Mouse (Mus musculus): ENCODE data around the gene Accsl. TPM values are rescaled to one million over a fixed set of nuclear protein-coding genes. Genes with fewer than 3 reads are reported as not detected.
A peak's percentile ranks its signal among the peaks of the same experiment; 100 is the strongest.

The Accsl gene
- total and polyA plus RNA-seq, 3 experiments: not detected

DNA sequence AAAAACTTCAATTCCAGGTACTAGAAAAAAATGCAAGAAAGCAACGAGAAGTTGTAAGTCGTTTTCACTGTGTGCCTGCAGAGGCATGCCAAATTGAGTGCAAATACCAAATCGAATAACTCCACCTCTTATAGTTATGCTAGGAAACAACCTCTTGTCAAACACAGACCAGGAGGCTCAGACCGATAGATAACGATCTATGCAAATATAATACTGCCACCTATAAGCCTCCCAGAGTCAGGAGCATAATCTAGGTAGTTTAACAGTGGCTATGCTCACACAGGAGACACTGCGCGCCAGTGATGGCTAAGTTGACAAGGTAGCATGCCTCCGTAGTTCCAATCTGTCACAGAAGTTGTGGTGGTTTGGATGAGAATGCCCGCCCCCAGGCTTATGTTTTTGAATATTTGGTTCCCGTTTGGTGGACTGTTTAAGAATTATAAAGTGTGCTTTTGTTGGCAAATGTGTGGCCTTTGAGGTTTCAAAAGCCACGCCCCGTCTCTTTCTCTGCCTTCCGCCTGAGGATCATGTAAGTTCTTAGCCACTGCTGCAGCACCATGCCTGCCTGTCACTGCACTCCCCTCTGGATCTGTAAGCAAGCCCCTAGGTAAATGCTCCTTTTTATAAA lies 18.5 kb downstream of the Accsl start:
- TF ChIP-seq CTCF (IDR thresholded peaks at IDR 0.05; ENCODE audit: low read depth, low read length) (no peak), GATA2 (IDR thresholded peaks at IDR 0.05; ENCODE audit: borderline replicate concordance, low read depth, low read length) (no peak), GATA1 (IDR thresholded peaks at IDR 0.05; ENCODE audit: borderline replicate concordance, low read length) (no peak), POLR2AphosphoS5 (IDR thresholded peaks at IDR 0.05; ENCODE audit: insufficient replicate concordance, low read depth, low read length) (no peak), TAL1 (conservative IDR thresholded peaks at IDR 0.05; ENCODE audit: low read depth, low read length) (no peak)
- DNase-seq (ENCODE audit: low spot score) (no peak), ATAC-seq (ENCODE audit: extremely low read depth, insufficient number of reproducible peaks, low FRiP score, poor library complexity, severe bottlenecking) (no peak)
- peaks cover 4% of the 10 kb centered on the region for H3K36me3 ChIP-seq (replicated peaks)
- H3K9me3 ChIP-seq (replicated peaks): no peaks in the 10 kb centered on the region
- peaks cover 22% of the 10 kb centered on the region for H3K4me1 ChIP-seq (ENCODE audit: insufficient read depth, low read depth, low read length)
- no peak overlapping the region for H3K4me3 ChIP-seq (ENCODE audit: low read depth, low read length)
- peaks cover 12% of the 10 kb centered on the region for H3K27me3 ChIP-seq (ENCODE audit: insufficient read depth, low read length)

DNA sequence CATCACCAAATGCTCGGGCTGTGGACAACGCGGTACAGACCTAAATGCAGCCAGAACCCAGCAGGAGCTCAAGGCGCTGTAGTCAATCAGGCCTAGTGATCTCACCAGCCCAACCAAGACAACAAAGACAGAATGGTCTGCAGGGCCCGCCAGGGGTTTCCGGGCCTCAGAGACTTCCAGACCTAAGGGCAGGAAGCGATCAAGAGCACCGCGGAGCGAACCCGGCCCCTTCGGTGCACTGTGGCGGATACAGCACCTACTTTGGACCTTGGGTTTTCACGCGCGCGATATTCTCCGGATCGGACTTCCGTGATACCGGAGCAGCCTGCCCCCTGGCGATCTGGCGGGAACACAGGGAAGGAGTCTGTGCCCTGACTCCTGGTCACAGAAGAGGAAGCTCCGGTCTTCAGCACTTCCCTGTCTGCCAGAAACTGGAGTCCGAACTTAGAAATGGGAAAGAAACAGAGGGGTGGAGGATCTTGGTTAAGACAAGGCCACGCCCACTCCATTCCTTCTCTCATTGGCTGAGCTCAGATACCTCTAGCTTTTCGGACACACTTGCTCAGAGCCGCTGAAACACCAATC lies 19.4 kb downstream of the Accsl start, which contains the start of gene Accs:
Gene Accs (minus strand): TSS at position 439 of the 585 bp plus-strand sequence.
- DNase-seq (ENCODE audit: low spot score) (peak; percentile 62), ATAC-seq (ENCODE audit: extremely low read depth, insufficient number of reproducible peaks, low FRiP score, poor library complexity, severe bottlenecking) (peak; percentile 86)
- H3K27me3 ChIP-seq (ENCODE audit: insufficient read depth, low read length): peaks cover 12% of the 10 kb centered on the region
- peak within 1 kb of the TSS; percentile 73 for H3K4me3 ChIP-seq (ENCODE audit: low read depth, low read length)
- TF ChIP-seq POLR2AphosphoS5 (IDR thresholded peaks at IDR 0.05; ENCODE audit: insufficient replicate concordance, low read depth, low read length) (no peak), TAL1 (conservative IDR thresholded peaks at IDR 0.05; ENCODE audit: low read depth, low read length) (no peak), CTCF (IDR thresholded peaks at IDR 0.05; ENCODE audit: low read depth, low read length) (no peak), GATA2 (IDR thresholded peaks at IDR 0.05; ENCODE audit: borderline replicate concordance, low read depth, low read length) (no peak)
- H3K9me3 ChIP-seq (replicated peaks): no peaks in the 10 kb centered on the region
- H3K36me3 ChIP-seq (replicated peaks): peaks cover 4% of the 10 kb centered on the region
- peaks cover 22% of the 10 kb centered on the region for H3K4me1 ChIP-seq (ENCODE audit: insufficient read depth, low read depth, low read length)

DNA sequence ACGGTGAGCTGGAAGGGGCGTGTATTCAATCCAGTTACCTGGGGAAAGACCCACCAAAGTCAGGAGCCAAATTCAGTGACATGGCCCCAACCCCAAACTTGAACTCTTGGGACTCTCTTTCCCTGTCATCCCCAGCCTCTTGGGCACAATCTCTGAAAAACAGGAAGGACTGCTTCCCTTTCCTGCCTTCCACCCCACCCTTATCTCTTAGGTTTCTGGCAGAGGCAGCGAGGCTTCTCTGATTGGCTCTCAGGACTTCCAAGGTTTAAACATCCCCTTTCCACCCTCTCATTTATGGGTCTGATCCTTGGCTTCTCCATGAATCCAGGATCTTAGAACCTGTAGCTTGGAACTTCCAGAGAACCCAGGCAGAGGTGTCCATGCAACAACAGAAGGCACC lies 27.6 kb downstream of the Accsl start:
- no peak for TF ChIP-seq CTCF (IDR thresholded peaks at IDR 0.05; ENCODE audit: low read depth, low read length)
- no peak for TF ChIP-seq GATA1 (IDR thresholded peaks at IDR 0.05; ENCODE audit: borderline replicate concordance, low read length)
- TF ChIP-seq POLR2AphosphoS5 (IDR thresholded peaks at IDR 0.05; ENCODE audit: insufficient replicate concordance, low read depth, low read length): no peak
- TF ChIP-seq TAL1 (conservative IDR thresholded peaks at IDR 0.05; ENCODE audit: low read depth, low read length): no peak
- no peak for TF ChIP-seq GATA2 (IDR thresholded peaks at IDR 0.05; ENCODE audit: borderline replicate concordance, low read depth, low read length)
- no peak for DNase-seq (ENCODE audit: low spot score)
- ATAC-seq (ENCODE audit: extremely low read depth, insufficient number of reproducible peaks, low FRiP score, poor library complexity, severe bottlenecking): no peak

DNA sequence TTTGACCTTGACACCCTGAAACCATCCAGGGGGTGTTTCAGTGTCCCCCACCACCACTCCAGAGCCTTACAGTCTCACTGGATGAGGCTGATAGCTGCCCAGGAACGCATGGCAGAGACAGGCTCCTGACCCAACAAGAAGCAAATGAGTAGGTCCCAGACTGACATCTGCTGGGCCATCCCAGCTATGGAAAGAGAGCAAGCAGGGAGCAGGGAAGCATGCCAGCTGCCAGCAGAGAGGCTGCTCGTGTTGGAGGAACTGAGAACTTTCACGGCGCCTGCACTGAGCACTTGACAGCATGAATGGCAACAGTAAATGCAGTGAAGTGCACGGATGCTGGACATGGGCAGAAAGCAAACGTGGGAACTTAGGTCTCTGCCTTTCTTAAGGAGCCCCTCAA lies 28.8 kb downstream of the Accsl start:
- H3K4me3 ChIP-seq (ENCODE audit: low read depth, low read length): no peak overlapping the region
- TF ChIP-seq CTCF (IDR thresholded peaks at IDR 0.05; ENCODE audit: low read depth, low read length) (no peak), TAL1 (conservative IDR thresholded peaks at IDR 0.05; ENCODE audit: low read depth, low read length) (no peak), POLR2AphosphoS5 (IDR thresholded peaks at IDR 0.05; ENCODE audit: insufficient replicate concordance, low read depth, low read length) (no peak), GATA1 (IDR thresholded peaks at IDR 0.05; ENCODE audit: borderline replicate concordance, low read length) (no peak), GATA2 (IDR thresholded peaks at IDR 0.05; ENCODE audit: borderline replicate concordance, low read depth, low read length) (no peak)
- no peak for ATAC-seq (ENCODE audit: extremely low read depth, insufficient number of reproducible peaks, low FRiP score, poor library complexity, severe bottlenecking)
- H3K36me3 ChIP-seq (replicated peaks): peaks cover 8% of the 10 kb centered on the region
- peaks cover 21% of the 10 kb centered on the region; the same call in 1 of the 2 replicates for H3K27me3 ChIP-seq (ENCODE audit: insufficient read depth, low read length)
- no peaks in the 10 kb centered on the region for H3K9me3 ChIP-seq (replicated peaks)
- no peaks in the 10 kb centered on the region for H3K4me1 ChIP-seq (ENCODE audit: insufficient read depth, low read depth, low read length)
- DNase-seq (ENCODE audit: low spot score): no peak

More for the DNA sequence above, 27.6 kb downstream of the Accsl start:
- Histone ChIP-seq H3K36me3 (replicated peaks) (peaks cover 8% of the 10 kb centered on the region), H3K9me3 (replicated peaks) (no peaks in the 10 kb centered on the region), H3K4me3 (ENCODE audit: low read depth, low read length) (no peak overlapping the region), H3K27me3 (ENCODE audit: insufficient read depth, low read length) (peaks cover 14% of the 10 kb centered on the region; the same call in 1 of the 2 replicates), H3K4me1 (ENCODE audit: insufficient read depth, low read depth, low read length) (no peaks in the 10 kb centered on the region)

DNA sequence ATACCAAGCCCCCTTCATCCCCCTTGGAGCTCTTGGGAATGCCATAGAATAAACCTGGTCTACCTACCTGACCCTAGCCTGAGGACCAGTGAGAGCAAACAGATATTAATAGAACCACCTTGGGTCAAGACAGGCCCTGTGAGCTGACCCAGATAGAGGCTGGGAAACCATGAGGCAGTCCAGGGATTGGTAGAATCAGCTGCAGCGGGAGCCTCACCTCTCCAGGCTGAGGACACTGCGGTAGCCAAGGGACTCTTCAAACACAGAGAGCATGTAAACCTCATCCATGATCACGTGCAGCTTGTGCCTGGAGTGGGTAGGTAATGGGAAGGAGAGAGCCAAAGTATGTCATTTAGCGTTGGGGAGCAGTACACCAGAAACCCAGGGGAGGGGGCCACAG lies 30.0 kb downstream of the Accsl start:
- Histone ChIP-seq H3K27me3 (ENCODE audit: insufficient read depth, low read length) (peaks cover 21% of the 10 kb centered on the region; the same call in 1 of the 2 replicates), H3K4me3 (ENCODE audit: low read depth, low read length) (no peak overlapping the region), H3K9me3 (replicated peaks) (no peaks in the 10 kb centered on the region), H3K4me1 (ENCODE audit: insufficient read depth, low read depth, low read length) (no peaks in the 10 kb centered on the region), H3K36me3 (replicated peaks) (peaks cover 2% of the 10 kb centered on the region)
- ATAC-seq (ENCODE audit: extremely low read depth, insufficient number of reproducible peaks, low FRiP score, poor library complexity, severe bottlenecking): no peak
- no peak for DNase-seq (ENCODE audit: low spot score)
- no peak for TF ChIP-seq GATA1 (IDR thresholded peaks at IDR 0.05; ENCODE audit: borderline replicate concordance, low read length)
- TF ChIP-seq CTCF (IDR thresholded peaks at IDR 0.05; ENCODE audit: low read depth, low read length): no peak
- no peak for TF ChIP-seq POLR2AphosphoS5 (IDR thresholded peaks at IDR 0.05; ENCODE audit: insufficient replicate concordance, low read depth, low read length)
- TF ChIP-seq GATA2 (IDR thresholded peaks at IDR 0.05; ENCODE audit: borderline replicate concordance, low read depth, low read length): no peak

DNA sequence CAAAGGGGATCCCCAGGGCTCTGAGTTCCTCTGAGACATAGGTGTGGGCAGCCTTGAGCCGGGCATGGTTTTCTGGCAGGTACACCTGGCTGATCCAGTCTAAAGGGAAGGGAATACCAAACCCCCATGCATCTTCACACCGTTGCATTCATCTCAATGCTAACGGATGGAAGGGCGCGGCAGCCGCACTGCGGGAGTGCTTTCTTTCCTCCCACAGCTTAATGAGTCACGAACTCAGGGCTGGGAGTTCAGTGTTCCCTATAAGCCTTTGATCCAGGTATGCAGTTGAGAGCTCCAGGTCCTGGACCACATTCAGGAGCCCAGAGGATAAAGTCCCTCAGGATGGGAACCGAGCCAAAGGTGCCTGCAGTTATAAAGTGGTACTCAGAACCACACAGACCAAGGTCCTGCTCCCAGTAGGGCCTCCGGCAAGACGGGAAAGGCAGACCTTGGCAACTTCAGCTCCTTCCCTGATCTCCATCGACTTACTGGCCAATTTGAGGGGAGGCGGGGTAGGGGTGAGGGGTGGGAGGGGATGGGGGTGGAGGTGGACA lies 32.6 kb downstream of the Accsl start:
- H3K4me3 ChIP-seq (ENCODE audit: low read depth, low read length): no peak overlapping the region
- no peak for DNase-seq (ENCODE audit: low spot score)
- peaks cover 23% of the 10 kb centered on the region; the same call in 1 of the 2 replicates for H3K27me3 ChIP-seq (ENCODE audit: insufficient read depth, low read length)
- TF ChIP-seq CTCF (IDR thresholded peaks at IDR 0.05; ENCODE audit: low read depth, low read length): no peak
- TF ChIP-seq TAL1 (conservative IDR thresholded peaks at IDR 0.05; ENCODE audit: low read depth, low read length): no peak
- TF ChIP-seq GATA1 (IDR thresholded peaks at IDR 0.05; ENCODE audit: borderline replicate concordance, low read length): no peak
- no peak for TF ChIP-seq POLR2AphosphoS5 (IDR thresholded peaks at IDR 0.05; ENCODE audit: insufficient replicate concordance, low read depth, low read length)
- no peak for TF ChIP-seq GATA2 (IDR thresholded peaks at IDR 0.05; ENCODE audit: borderline replicate concordance, low read depth, low read length)
- H3K9me3 ChIP-seq (replicated peaks): no peaks in the 10 kb centered on the region
- ATAC-seq (ENCODE audit: extremely low read depth, insufficient number of reproducible peaks, low FRiP score, poor library complexity, severe bottlenecking): no peak
- no peaks in the 10 kb centered on the region for H3K36me3 ChIP-seq (replicated peaks)
- H3K4me1 ChIP-seq (ENCODE audit: insufficient read depth, low read depth, low read length): no peaks in the 10 kb centered on the region
